Mouse (Mus musculus): ENCODE results near the gene Fcamr.

Gene Fcamr

GRCm38 (mm10) chr1:130800602-130801001, at the start of gene Fcamr:
TSS of gene Fcamr (plus strand) at chr1:130800902.
- DNase-seq: no peak

DNA sequence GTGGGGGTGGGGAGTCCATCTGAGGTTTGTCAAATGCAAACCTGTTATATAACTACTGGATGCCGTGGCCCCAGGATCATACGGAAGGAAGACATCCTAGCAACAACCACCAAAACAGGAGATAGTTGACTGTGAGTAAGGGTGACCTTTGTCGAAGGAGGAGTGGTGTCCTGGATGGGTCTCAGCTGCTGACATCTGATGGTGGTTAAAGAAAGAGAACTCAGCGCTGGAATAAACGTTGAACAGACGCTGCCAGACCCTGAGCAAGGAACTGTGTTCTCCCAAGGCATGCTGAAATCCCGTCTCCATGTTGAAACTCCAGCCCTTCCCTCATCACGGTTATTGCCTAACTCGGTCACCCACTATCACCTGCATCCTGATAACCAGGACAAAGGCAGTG, 41.0 kb upstream of the Fcamr start:
- DNase-seq: no peak

DNA sequence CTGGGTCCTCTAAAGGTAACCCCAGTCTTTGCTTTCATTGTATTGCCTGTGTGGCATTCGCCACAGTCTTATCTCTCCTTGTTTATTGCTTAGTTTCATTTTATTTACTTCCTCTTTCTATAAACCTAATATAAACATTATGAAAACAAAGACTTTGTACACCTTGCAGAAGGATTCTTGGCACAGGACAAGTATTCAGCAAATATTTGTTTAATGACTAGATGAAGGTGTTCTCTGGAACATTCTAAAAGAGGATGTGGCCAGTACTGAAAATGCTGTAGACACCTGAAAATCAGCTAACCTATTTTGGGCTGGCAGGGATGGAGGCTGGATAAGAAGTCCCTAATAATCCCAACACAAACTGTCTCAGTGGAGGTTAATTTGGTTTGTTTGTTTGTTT, 39.1 kb upstream of the Fcamr start:
- DNase-seq: no peak

DNA sequence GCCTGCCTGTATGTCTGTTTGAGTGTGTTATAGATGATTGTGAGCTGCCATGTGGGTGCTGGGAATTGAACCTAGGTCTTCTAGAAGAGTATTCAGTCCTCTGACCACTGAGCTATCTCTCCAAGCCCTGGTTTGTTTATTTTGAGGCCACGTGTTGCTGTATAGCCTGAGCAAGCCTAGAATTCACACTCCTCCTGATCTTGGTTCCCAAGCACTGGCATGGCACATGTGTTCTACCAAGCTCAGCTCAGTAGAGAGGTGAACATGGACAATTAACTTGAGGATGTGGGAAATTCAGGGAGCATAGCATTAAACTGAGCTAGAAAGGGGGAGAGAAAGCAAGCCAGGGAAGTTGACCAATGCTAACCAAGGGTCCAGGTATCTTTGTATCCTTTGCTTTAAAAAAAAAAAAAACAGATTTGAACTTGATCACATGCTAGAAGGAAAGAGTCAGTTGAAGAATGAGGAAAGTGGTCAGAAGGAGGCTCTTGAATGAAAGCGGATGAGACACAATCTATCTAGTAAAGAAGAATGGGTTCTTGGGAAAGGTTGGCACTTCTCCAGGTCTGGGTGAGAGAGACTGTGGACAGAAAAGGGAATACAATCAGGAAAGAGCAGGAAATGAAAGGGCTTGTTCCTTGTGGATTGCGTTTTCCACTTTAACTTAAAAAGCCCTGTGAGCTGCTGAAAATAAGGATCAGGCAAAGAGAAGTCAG, 38.5 kb upstream of the Fcamr start:
- DNase-seq: no peak

DNA sequence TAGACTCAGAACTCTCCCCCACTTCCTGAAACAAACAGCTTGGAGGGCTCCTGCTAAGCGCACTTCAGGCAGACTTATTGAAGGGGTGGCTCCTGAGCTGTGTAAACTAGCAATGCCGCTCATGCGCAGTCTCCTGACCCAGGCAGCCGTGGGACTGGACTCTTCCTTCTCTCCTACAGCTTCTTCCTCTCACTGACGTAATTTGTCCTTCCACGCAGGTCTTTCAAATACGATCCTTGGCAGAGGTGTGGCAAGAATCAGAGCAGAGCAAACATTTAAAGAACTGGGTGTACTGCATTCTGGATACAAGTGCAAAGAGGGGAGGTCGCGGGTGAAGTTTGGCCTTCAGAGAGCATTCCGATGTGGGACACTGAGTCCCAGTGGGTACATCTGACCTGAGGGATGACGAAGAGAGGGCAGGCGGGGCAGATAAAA, 36.7 kb upstream of the Fcamr start:
- DNase-seq: no peak

DNA sequence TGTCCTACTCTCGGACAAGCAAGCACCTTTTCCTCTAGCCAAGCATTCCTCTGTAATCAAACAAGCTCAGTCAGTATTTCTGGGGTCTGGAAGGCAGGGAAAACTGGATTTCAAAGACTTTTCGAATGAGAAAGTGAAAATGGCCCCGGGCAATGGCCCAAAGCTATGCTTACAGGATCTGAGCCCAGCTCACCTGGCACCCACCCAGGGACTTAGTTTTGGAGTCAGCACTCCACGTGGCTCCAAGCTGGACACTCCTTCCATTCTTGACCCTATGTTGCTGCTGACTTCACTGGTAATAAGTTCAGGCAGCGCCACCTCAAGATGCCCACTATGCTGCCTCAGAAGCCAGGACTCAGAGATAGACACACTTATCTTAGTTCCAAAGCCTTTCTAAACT, 33.6 kb upstream of the Fcamr start:
- no peak for DNase-seq

DNA sequence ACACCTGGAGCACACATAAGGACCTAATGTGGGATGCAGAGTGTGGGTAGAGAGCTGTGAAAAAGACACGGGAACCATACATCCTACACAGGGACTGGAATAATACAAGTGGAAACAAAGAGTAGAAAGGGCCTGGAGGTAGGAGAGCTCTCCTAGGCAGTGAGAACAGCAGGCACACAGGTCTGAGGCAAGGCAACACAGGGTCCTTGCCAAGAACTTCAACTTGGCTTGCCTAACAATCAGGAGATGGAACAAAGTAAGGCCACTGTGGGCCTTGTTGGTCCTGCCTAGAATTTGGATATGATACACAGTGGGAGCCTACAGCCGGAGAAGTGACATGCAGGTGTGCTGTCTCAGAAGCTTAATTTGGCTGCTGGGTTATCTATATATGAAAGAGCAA, 30.8 kb upstream of the Fcamr start:
- no peak for DNase-seq

DNA sequence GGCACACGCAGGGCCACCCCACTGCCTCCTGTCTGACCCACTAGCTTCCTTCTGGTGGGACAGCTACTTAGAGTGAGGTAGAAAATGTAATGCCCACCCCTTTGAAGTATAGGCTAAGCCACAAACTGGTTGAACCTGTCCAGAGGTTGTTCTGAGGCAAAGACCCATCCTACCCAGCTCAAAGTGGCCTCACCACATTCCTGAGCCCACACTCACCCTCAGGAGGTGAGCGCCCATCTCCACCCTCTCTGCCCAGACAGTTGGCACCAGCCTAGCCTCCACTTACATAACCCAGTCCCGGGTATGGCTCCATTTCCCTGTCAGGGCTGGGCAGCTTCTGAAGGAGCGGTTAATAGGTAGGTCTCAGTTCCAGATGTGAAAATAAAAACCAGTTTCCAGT, 30.2 kb upstream of the Fcamr start:
- no peak for DNase-seq

- no peak for DNase-seq
These were observed 29.7 kb upstream of the Fcamr start for GRCm38 (mm10) chr1:130770981-130771494.

DNA sequence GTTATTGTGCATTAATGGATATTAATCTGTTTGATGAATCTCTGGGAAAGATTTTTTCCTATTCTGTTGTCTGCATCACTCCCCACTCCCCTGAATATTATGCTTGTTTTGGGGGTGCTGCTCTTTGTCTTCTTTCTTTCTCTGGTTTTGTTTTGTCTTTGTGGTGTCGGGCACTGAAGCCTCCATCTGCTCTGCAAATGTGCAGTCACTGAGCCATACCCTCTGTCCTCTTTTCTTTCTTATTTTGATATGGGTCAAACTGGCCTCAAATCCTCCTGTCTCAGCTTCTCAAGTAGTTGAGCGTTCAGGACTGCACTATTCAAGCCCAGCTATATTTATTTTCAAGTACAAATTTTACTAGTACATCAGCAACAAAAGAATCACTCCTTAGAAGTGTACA, 25.5 kb upstream of the Fcamr start:
- no peak for DNase-seq

DNA sequence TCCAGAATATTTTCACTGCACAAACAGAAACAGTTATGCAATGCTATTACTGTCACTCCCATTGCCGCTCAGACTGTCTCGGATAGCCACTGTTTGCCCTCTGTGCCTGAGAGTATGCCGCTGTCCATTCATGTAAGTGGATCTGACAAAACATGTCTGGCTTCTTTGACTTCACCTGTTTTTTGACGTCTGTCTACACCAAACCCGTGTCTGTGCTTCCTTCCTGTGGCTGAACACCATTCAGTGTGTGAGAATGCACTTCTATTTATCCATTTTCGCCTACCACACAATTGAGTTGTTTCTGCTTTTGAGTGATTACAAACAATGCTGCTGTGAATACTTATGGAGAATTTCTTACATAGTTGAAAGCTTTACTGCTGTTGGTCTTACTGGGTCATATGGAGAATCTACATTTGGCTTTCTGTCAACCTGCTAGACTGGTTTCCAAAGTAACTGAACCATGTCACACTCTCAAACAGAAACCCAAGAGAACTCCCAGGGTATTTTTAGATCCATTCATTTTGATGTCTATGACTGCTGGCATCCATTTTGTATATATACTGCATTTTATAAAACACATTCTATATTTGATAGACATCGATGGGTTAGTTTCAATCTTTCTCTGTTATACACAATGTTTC, 24.9 kb upstream of the Fcamr start:
- DNase-seq: no peak

- no peak for DNase-seq
These were observed 24.1 kb upstream of the Fcamr start for GRCm38 (mm10) chr1:130776645-130777044.

DNA sequence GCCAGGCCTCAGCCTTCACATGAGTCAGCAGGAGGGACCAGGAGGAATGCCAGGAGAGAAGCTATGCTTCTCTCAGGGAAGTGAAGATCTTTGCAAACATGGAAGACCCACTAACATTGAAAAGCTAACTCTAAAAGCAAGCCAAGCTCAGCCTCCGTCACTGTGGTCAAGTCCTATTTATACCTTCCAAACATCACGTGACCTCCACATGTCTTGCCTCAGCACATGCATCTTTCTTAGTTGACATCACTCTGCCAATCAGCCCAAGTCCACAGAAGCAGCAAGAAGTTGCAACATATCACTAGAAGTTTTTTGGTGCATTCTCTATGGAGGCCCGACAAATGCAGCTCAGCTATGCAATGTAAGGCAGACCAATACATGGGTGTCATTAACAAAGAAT, 20.8 kb upstream of the Fcamr start:
- DNase-seq: no peak

- DNase-seq: peak; percentile 18
These were observed 16.6 kb upstream of the Fcamr start for GRCm38 (mm10) chr1:130784054-130784453.

DNA sequence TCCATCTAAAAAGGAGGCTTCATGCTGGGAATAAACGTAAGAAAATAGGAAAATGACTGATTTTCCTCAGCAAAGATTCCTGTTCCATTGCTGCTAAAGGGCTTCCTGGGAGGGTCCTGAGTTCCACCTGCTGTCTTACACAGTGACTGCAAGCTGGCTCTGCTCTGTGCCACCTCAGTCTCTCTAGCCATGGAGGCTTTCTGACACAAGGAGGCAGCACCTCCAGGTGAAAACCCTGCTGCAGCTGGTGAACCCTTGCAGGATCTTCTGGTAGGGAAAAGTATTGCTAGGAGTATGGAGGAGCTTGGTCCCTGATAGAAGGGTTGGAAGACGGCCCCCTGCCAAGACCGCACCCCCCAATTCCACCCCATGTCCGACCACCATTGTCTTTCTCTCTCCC, 13.7 kb upstream of the Fcamr start:
- DNase-seq: no peak

- peak; percentile 18 for DNase-seq
These were observed 10.9 kb upstream of the Fcamr start for GRCm38 (mm10) chr1:130789512-130790451.

- DNase-seq: no peak
These were observed 5.4 kb upstream of the Fcamr start for GRCm38 (mm10) chr1:130795331-130795730.

DNA sequence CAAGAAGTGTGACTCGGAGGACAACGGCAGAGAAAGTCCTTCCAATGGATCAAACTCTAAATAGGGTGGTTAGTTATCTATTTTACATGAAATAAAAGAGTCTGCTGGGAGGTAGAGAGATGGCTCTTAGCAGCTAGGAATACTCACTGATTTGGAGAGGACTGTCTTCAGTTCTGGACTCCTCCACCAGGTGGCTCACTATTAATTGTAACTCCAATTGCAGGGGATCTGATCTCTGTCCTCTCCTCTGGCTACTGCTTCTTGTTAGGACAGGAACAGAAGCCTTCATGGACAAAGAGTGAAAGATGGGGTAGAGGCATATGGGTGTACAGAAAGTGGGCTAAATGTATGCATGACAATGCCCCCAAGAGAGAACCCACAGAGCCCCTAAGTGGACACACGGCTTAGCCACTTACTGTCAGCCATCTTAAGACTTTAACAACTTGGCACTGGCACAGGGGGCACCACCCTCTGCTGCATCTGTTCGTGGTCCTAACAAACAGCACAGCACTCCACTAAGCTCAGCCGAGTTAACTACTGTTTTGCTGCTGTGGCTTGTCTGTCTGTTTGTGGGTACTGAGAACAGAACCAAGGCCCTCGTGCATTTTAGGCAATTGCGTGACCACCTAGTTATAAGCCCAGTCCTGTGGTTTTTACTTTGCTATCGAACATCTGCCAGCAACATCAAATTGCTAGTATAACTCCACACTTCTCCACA, 3.6 kb upstream of the Fcamr start:
- DNase-seq: peak; percentile 54

DNA sequence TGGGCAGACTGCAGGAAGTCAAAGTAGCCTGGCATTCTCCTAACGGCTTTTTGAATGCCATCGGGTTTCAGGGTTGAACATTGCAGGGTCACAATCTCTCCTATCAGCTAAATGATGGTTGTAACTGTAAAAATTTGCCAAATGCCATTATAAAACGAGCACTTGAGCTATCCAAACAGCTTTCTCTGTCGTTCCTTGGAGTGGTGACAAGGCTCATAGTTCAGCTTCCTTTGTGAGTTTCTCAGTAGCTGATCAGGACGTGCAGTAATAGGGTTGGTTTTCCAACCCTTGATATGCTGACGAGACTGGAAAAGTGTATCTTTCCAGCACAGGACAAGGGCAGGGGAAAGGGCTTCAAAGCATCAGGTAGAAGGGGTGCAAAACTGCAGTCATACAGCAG, 2.7 kb upstream of the Fcamr start:
- DNase-seq: no peak

GRCm38 (mm10) chr1:130798551-130798950, 2.2 kb upstream of the Fcamr start:
- DNase-seq: no peak

DNA sequence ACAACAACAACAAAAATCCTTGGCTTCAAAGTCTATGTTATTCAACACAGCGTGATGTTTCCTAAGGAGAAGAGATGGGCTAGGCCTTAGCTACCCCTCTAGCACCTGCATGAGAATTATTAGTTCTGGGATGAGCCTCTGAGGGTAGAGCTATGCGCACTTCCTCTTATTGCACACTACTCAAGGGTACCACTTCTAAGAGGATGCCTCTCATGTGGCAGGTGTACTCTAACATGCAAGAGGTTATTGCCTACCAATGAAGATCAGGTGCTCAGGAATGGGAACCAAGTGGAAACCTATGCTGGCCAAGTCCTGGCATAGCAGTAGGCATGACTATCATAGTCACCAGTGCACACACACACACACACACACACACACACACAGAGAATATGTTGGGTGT, 1.3 kb upstream of the Fcamr start:
- DNase-seq: no peak

DNA sequence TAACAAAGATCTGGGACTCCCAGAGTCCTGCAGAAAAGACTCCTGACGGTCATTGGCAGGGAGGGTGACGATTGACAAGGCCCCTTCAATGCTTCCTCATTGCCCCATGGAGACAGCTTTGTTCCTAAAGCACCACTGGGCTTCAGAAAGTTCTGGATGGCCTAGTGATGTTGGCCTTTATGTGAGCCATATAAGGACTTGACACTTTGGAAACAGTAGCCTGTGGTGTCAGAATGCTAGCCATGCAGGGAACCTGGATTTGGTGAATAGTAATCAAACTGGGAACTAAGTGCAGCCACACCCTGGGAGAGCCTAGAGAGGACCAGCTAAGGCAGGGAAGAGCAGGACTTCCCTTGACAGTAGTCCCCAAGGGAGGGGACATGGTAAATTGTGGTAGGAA, 809 bp downstream of the Fcamr start:
- DNase-seq: no peak

- no peak for DNase-seq
These were observed 2.3 kb downstream of the Fcamr start for GRCm38 (mm10) chr1:130802976-130803375.
